Mouse (Mus musculus) common myeloid progenitor, adult 5-6 weeks (primary cell): ENCODE measurements around the gene Pank4. TPM values are rescaled to one million over a fixed set of nuclear protein-coding genes. Genes with fewer than 3 reads are reported as not detected.

Source experiments
- ATAC-seq: replicated peaks from 2 replicates; pipeline ENCODE4 v1.8.0; 2016; ENCODE audit warnings: low read depth, mild to moderate bottlenecking, moderate TSS enrichment, inconsistent platforms; ENCODE audit not compliant: poor library complexity, severe bottlenecking
- total RNA-seq: library from RNA; stranded (forward); fragments of 200-1000, 187-1606 nt; gene quantifications from 2 replicates; pipeline ENCODE4 v1.2.3, GENCODE M21; 2017

Pank4 gene
- total RNA-seq, 1 experiment from 2014 or later: 35.5 TPM

GRCm38 (mm10) chr4:154963190-154963836 is 610 bp upstream of the Pank4 start:
- ATAC-seq: no peak

- ATAC-seq: peak; percentile 16; the same call in 1 of the 2 replicates
These were observed 785 bp downstream of the Pank4 start for GRCm38 (mm10) chr4:154964581-154965235.

DNA sequence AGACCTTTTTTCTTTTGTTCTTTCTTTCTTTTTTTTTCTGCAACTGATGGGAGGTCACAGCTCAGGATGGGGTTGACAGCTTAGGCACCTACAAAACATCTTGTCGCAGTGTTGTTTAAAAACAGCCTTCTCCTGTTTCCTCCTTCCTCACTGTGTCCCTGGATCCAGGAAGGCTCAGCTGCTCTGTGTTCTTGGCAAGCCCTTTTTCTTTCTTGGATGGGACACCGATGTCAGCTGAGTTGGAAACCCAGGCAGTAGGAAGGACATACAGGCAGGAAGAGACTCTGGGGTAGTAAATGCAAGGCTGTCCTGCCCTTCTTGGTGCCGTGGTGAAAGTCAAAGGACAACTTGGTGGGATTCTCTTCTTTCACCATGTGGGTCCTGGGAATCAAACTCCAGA is 1.9 kb downstream of the Pank4 start:
- ATAC-seq: no peak

GRCm38 (mm10) chr4:154967173-154967572 is 3.2 kb downstream of the Pank4 start:
- ATAC-seq: no peak

- ATAC-seq: no peak
These were observed 8.6 kb downstream of the Pank4 start for GRCm38 (mm10) chr4:154972546-154972945.

GRCm38 (mm10) chr4:154974163-154974611 is 10.3 kb downstream of the Pank4 start:
- ATAC-seq: no peak

DNA sequence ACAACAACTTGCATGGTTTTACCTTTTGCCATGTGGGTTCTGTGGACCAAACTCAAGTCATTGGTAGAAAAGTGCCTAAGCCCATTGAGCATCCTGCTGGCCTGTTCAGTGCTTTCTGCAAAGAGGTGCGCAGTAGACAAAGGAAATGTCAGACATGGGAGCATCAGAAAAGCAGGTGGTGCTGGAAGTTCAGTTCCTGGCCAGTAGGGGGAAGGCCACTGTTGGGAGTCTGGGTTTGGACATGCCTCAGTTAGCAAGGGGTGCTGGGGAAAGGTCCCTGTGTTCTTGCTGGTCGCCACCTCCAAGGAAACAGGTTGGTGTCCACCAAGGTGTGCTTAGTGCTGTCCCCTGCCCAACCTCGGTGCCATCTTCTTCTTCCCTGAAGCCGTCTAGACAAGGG is 16.2 kb downstream of the Pank4 start:
- ATAC-seq: no peak

GRCm38 (mm10) chr4:154981076-154981475 is 17.2 kb downstream of the Pank4 start:
- ATAC-seq: no peak

- ATAC-seq: peak; percentile 69
These were observed 17.6 kb downstream of the Pank4 start for GRCm38 (mm10) chr4:154981530-154981929.

DNA sequence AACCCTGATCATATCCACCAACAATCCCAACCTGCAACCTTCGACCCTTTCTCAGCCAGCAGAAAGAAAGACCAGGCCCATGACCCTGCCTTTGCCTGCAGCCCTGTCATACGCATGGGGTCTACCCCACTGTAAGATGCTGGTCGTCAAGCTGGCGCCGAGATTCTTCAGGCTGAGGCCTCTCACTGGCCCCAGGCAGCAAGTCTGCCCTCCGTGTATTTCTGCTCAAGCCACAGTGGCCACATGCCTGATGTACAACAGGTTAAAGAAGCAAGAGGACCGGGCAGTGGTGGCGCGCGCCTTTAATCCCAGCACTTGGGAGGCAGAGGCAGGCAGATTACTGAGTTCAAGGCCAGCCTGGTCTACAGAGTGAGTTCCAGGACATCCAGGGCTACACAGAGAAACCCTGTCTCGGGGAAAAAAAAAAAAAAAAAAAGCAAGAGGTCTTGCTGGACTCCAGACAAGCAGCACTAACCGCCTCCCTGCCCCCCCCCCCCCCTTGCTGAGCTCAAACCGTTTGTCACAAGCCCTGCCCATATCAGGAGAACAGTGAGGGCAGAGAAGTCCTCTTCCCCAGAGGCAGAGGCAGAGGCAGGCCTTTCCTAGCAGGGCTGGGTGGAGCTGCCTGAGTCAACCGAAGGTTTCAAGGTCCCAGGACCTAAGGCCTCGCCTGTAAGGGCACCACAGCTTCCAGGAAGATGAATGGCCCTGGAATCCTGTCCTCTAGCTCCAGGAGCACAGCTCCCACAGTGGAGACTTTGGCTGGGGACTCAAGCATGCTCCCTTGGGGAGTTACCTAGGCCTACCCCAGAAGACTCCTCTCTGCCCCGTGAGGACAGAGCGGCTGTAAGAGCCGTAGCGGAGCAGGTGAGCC is 18.6 kb downstream of the Pank4 start:
- ATAC-seq: no peak

DNA sequence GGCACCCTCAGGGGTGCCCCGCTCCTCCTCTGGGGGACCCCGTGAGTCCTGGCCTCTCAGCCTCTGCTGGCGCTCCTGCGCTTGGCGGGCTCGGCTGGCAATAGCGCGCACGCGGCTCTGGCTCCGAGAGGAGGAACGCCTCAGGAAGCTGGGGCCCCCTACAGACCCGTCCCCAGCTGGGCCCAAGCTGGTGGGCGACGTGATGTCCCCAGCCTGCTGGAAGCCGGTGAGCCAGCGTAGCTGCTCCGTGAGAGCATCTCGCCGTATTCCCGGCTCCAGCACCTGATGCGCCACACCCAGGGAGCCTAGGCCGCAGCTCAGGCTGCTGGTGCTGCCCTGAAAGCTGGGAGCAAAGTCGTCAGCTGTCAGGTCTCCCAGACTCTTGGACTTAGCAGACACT is 19.8 kb downstream of the Pank4 start:
- ATAC-seq: no peak

DNA sequence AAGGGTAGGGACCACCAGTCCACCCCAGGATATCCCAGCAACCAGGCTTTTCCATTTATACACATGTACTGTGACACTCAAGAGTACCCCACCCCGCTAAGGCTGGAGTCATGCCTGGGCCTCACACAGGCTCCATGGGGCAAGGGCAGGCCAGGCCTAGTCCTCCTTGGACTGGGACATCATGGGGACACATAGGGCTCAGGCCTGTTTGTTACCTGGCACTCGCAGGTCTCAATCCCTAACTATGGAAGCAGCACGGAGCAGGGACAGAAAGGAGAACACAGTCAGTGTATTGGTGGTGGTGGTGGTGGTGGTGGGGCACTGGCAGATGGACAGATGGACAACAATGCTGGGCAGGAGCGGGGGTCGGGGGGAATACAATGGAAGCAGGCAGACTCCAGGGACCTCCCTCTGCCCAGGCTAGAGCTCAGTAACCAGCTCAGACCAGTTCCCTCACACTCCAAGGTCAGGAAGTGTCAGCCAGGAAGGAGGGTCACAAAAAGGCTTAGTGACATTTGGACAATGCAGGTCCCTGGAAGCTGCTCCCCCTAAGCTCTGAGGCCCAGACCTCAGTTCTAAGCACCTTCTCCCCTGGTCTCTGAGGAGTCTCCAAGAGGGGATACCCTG is 21.3 kb downstream of the Pank4 start:
- ATAC-seq: no peak

GRCm38 (mm10) chr4:154986096-154986495 is 22.2 kb downstream of the Pank4 start:
- ATAC-seq: peak; percentile 49; the same call in 1 of the 2 replicates

GRCm38 (mm10) chr4:154986750-154987149 is 22.8 kb downstream of the Pank4 start:
- no peak for ATAC-seq

DNA sequence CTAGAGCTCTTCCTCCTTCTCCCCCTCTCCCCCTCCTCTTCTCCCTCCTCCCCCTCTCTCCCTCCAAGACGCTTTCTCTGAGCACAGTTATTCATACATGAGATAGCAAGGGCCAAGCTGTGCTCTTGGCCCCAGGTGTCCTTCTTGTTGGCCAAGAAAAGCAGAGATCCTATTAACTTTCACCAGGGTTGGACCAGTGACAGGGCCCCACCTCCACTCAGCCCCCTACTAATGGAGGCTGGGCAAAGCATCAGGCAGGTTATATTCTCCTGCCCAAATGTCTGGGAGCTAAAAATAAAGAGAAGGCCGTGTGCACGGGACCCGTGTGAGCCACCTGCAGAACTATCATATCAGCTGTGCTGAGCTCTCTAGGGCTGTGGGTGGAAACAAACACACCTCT is 31.0 kb downstream of the Pank4 start:
- ATAC-seq: no peak

DNA sequence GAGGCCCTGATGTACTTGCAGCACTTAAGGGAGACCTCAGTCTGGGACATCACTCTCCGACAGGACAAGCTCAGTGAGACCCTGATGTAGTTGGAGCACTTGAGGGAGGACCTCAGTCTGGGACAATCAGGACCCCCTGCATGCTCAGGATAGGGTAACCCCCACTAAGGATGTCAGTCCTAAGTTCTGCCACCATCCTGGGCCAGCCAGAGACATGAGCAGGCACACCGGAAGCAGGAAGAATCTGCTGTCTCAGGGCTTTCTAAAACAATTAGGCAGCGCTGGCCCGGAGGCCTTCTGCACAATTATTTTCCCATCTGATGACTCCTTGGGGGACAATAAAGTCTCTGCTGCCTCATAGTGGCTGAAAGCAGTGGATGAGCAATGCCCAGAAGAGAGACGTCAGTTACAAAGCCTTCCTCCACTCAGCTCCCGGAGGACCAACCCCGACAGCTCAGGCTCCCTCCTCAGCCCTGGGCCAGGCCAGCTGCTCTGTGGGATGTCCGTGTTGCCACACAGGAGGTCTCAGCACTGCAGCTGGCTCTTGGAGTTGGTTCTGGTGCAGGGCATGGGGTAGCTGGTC is 32.7 kb downstream of the Pank4 start:
- no peak for ATAC-seq

DNA sequence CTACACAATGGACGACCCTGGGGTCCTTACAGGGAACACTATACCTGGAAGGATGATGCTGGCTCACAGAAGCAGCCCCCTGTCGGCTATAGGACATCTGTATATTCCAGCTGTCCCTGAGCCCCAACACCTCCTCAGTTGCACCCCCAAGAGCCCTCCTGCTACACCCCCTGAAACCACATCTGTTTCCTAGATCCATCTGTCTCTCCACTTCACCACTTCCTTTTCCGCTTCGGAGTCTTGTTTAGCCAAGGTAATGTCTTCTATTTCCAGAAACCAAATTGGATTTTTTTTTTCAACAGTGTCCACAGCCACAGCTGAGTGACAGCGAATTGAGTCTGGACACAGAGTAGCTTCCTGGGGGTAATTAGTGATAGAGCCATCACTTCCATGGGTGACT is 35.5 kb downstream of the Pank4 start:
- peak; percentile 52 for ATAC-seq

DNA sequence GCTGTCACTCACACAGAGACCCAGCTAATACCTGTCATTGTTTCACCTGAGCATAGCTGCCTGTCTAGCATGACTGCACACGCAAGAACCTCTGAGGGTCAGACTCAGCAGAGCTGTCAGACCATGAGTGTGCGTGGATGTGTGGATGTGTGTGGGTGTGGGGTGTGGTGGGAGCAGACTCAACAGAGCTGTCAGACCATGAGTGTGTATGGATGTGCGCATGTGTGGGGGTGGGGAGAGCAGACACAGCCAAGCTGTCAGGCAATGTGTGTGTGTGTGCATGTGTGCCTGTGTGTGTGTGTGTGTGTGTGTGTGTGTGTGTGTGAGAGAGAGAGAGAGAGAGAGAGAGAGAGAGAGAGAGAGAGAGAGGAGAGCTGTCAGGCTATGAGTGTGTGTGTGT is 41.4 kb downstream of the Pank4 start:
- no peak for ATAC-seq

- no peak for ATAC-seq
These were observed 42.4 kb downstream of the Pank4 start for GRCm38 (mm10) chr4:155006296-155006695.

DNA sequence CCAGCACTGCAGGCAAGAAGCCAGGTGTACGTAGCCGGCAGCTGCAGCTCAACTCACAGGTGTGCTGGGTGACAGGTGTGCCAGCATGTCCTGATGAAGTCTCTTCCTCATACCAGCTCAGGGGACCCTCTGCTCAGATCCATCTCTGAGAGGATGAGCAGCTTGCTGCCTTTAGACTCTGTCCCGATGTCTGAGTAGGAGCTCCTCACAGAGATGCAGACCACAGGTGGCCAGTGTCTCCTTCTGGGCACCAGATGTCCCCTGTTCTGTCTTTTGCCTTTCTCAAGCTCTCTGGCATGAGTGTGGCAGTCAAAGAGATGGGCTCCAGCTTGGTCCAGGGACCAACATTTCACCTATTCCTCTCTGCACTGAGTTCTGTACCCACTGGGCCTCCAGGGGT is 43.7 kb downstream of the Pank4 start:
- no peak for ATAC-seq
